Mouse (Mus musculus) heart, postnatal 36 days (tissue): Measurements from ENCODE around the gene Ly6g5c. TPM values are rescaled to one million over a fixed set of nuclear protein-coding genes. Genes with fewer than 3 reads are reported as not detected.

Source experiments
- DNase-seq, 2 experiments: peaks; one replicate each; pipeline ENCODE4 v3.0.0; 2021 to 2022
- intact Hi-C: fragments of 180-260 bp; cut with DNase I; formaldehyde crosslinking; loops from one replicate; pipeline ENCODE4 v1.15.1; 2025
- total RNA-seq, 2 experiments: library from RNA; stranded (reverse); gene quantifications; 2 replicates each; pipeline ENCODE4 v1.2.3; 2021

The Ly6g5c gene
- total RNA-seq, 2 experiments from 2014 or later = not detected

GRCm38 (mm10) chr17:35080248-35080647 is 27.8 kb upstream of the Ly6g5c start:
- intact Hi-C loops = no loop called here
- no peak for DNase-seq

- no peak for DNase-seq
- intact Hi-C loops = no loop called here
Observed at GRCm38 (mm10) chr17:35080710-35081109, 27.4 kb upstream of the Ly6g5c start.

DNA sequence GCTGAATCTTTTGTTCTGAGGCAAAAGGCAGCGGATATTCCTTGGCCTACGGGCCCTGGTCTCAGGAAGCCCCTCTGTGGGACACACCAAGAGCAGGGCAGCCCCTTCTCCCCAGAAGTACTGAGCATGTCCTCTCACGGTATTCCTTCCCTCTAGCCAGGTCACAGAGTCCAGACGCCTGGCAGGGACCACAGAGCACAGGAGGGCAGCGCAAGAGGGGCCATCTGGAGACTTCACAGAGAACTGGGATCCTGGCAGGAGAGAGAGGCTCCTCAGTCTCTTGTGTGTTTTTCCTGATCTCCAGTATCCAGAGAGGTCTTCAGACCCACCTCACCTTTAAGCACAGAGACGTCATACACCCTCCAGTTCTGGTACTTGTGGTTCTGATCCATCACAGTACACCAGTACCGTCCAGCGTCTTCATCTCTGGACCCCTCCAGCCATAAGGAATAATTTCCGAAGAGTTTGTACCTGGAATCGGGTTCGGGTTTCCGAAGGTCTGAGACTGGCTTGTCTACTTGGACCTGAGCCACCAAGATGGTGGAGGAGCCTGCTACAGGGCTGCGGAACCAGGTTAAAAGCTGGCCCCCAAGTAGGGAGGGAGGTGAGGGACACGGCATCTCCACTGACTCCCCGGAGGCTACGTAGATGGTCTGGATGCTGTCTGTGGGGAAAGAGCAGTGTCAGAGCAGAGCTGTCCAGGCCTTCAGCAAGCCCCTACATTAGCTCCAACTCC is 25.1 kb upstream of the Ly6g5c start:
- no peak for DNase-seq
- intact Hi-C loops = no loop called here

DNA sequence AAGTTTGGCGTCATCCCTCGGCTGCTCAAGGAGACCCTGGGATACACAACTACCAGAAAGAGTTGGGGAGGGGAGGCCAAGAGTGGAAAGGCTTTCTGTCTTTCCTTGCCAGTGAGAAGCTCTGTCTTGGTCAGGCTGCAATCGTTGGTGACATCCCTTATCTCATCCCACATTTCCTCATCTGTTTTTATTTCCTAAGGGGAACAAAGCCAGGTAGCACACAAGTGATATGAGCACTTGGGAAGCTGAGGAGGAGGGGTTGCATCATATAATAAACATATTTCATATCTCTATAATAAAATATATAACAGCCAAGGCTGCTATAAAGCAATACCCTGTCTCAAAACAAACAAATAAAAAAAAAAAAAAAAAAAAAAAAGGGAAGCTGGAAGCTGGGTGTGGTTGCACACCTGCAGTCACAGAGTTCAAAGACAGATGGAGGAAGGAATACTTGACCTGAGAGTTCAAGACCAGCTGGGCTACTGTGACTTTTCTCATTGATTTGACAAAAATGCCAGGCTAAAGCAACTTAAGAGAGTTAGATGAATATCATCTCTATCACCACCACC is 24.1 kb upstream of the Ly6g5c start:
- no peak for DNase-seq
- intact Hi-C loops = no loop called here

DNA sequence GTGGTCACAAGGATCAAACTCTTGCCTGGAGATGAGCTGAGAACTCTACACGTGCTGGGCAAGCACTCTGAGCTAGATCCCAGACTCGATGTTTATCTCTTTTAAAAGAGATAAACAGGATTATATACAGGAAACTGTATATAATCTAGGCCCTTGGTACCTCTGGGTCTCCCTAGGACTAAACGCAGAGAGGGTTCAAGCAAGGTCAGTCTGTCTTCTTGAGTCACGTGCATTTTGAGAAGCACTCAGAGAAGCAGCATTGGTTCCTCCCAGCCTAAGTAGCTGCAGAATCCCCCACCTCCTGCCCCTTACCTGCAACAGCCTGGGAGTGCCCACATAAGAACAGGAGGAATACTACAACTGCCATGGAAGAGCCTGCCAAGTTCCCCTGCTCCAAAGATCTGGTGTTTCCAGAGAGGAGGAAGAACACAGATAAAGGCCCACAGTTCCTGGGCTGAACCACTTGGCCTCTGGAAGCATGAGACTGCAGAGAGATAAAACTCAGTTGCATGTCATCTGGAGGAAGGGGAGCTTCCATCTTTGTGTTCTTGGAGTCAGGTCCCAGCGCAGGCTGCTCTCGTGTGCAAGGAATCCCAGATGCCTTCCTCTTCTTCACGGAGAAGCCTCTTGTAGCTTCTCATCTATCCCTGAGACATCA is 22.7 kb upstream of the Ly6g5c start, which contains the start of gene Ly6g6f:
Gene Ly6g6f, minus strand, starts transcription at position 403 of the 658 bp plus-strand sequence.
- intact Hi-C loops = no loop called here
- no peak for DNase-seq

DNA sequence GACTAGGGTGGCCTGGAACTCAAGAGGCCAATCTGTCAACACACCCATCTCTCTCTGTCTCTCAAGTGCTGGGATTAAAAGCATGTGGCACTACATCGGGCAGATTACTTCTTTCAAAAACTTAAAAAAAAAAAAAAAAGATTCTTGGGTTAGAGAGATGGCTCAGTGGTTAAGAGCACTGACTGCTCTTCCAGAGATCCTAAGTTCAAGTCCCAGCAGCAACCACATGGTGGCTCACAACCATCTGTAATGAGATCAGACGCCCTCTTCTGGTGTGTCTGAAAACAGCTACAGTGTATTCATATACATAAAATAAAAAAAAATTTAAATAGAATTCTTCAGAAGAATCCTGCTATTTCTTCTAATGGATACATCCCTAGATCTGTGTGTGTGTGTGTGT is 19.9 kb upstream of the Ly6g5c start:
- DNase-seq = no peak
- intact Hi-C loops = loop anchor here (2.0 kb wide), 1 partner anchor 67 kb away; no protein-coding TSS in a partner anchor

- intact Hi-C loops = loop anchor here (2.0 kb wide), 1 partner anchor 68 kb away; no protein-coding TSS in a partner anchor
- peak; percentile 90 to 98 for DNase-seq
Observed at GRCm38 (mm10) chr17:35088825-35089644, 19.0 kb upstream of the Ly6g5c start, which contains the start of gene Abhd16a. Gene Abhd16a, plus strand, starts transcription at chr17:35089263.

DNA sequence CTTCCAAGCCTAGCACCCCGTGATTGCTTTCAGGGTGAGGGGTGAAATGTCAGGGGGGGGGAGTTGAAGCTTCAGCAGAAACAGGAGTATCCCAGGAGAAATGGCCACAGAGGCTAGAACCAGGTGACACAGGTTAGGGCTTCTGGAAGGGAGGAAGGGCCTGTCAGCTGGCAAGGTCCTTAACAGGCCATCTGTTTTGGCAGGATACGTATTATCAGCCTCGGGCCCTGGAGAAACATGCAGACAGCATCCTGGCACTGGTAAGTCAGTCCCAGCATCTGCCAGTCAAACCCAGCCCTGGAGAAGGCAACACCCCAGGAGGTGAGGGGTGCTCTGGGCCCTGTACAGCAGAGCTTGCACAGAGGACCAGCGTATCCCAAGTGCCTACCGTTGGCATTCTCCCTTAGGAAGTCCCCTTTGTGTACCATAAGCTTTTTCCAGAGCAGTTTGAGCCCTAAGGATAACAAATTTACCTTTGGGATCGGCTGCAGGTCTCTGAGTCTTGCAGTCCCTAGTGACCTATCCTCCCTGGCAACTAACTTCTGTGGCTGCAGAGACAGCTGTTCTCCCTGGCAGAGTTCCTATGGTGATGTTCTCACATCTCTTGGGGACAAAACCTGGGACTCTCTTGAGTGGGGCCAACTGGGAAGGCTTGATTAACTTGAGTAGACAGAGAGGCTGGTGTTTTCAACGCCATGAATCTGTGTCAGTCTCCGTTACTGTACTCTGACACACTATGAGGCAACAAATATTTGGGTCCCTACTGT is 17.7 kb upstream of the Ly6g5c start:
- intact Hi-C loops = no loop called here

GRCm38 (mm10) chr17:35092403-35093198 is 15.5 kb upstream of the Ly6g5c start:
- intact Hi-C loops = no loop called here
- DNase-seq = no peak

More for the DNA sequence above, 17.7 kb upstream of the Ly6g5c start:
- DNase-seq = peak in 1 of 2 experiments; percentile 43

GRCm38 (mm10) chr17:35094475-35095365 is 13.4 kb upstream of the Ly6g5c start:
- intact Hi-C loops = no loop called here

GRCm38 (mm10) chr17:35096597-35096996 is 11.5 kb upstream of the Ly6g5c start:
- intact Hi-C loops = no loop called here
- DNase-seq = no peak

More at GRCm38 (mm10) chr17:35094475-35095365, 13.4 kb upstream of the Ly6g5c start:
- no peak for DNase-seq

DNA sequence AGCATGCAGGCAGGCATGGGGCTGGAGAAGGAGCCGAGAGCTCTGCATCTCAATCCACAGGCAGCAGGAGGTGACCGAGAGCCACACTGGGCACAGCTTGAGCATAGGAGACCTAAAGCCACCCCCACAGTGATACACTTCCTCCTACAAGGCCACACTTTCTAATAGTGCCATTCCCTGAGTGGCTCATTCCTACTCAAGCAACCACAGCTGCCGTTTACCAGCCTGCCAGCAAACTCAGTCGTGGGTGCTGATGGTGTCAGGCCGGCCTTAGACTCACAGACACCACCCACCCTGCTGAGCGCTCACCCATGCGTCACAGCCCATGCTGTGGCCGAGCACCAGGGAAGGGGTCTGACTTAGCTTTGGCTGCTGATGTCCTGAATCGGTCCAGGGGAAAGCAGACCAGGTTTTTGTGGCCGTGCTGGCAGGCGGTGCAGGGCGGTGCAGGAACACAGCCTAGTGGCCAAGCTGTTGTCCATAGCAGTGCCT is 10.9 kb upstream of the Ly6g5c start:
- intact Hi-C loops = no loop called here
- no peak for DNase-seq

DNA sequence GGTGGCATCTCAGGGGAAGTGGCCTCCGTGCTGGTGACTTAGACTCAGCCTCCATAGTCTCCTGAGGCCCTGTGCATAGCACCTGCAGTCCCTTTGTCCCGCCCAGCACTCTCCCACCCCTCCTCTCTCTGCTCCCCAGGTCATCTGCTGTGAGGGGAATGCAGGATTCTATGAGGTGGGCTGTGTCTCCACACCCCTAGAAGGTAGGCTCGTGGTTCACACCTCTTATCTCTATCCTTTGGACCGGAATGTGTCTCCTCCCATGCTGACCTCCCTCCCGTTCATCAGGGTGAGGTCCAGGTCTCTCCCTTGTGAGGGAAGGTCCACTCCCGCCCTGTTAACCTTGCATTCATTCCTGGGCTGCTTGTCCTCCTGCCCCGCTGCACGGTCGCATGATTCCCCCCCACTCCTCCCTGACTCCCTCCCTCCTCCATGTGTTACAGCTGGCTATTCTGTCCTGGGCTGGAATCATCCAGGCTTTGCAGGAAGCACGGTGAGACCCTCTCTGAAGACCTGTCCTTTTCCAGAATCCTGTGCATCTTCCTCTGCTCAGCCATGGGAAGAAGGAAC is 7.8 kb upstream of the Ly6g5c start:
- no peak for DNase-seq
- intact Hi-C loops = no loop called here

DNA sequence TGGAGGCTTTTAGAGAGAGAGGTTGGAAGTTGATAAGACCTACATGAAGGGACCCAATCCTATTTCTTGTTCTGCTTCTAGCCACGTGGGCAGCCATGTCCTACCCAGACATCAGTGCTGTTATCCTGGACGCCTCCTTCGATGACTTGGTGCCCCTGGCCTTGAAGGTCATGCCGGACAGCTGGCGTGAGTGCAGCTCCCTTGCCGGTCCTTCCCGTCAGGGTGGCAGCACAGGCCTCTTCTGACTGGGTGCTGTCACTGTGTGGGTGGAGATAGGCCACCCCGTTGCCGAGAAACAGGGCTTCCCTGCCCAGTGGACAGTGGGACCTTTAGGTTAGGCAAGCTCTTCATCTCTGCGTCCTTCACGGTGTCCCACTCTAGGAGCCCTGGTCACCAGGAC is 6.9 kb upstream of the Ly6g5c start:
- intact Hi-C loops = no loop called here
- no peak for DNase-seq

DNA sequence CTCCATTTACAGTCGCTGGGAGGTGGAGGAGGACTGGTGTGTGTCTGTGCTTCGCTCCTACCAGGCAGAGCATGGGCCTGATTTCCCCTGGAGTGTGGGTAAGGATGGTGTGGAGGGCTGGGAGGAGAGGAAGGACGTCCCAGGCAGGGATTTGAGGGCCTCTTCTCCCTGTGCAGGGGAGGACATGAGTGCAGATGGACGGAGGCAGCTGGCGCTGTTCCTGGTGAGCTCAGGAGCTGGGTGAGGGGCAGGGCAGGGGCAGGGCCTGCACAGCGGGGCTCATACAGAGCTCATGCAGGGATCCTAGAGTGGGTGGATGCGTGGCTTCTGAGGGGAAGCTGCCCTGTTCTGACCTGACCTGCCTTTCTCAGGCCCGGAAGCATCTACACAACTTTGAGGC is 5.8 kb upstream of the Ly6g5c start:
- intact Hi-C loops = no loop called here
- no peak for DNase-seq

- intact Hi-C loops = no loop called here
- no peak for DNase-seq
Observed at GRCm38 (mm10) chr17:35103221-35103690, 4.8 kb upstream of the Ly6g5c start.

- intact Hi-C loops = no loop called here
- DNase-seq = no peak
Observed at GRCm38 (mm10) chr17:35104079-35104478, 4.0 kb upstream of the Ly6g5c start.
